Mouse (Mus musculus) heart, postnatal 14 days (tissue): ENCODE results near the gene Orm2. TPM values are rescaled to one million over a fixed set of nuclear protein-coding genes. Genes with fewer than 3 reads are reported as not detected.

ENCODE experiments used
- DNase-seq, 2 experiments: peaks; one replicate each; pipeline ENCODE4 v3.0.0; 2021 to 2022
- intact Hi-C: fragments of 180-260 bp; cut with DNase I; formaldehyde crosslinking; loops from one replicate; pipeline ENCODE4 v1.15.1; 2025
- long read RNA-seq, 2 experiments: library from polyadenylated mRNA; stranded (forward); transcript quantifications; one replicate each; pipeline ENCODE4 v2.0.0; 2021
- total RNA-seq, 2 experiments: library from RNA; stranded (reverse); gene quantifications; 2 replicates each; pipeline ENCODE4 v1.2.3; 2021

The Orm2 gene
- total RNA-seq, result under 1 TPM in 1 of 2 experiments, not detected in 1; 0.29 TPM
- long read RNA-seq, experiment 1, result 0 reads
- long read RNA-seq, experiment 2, partial matches to known transcripts, result 0 of 1 reads
- long read RNA-seq, experiment 2, other reads (novel, unspliced or antisense), result 1 of 1 reads

DNA sequence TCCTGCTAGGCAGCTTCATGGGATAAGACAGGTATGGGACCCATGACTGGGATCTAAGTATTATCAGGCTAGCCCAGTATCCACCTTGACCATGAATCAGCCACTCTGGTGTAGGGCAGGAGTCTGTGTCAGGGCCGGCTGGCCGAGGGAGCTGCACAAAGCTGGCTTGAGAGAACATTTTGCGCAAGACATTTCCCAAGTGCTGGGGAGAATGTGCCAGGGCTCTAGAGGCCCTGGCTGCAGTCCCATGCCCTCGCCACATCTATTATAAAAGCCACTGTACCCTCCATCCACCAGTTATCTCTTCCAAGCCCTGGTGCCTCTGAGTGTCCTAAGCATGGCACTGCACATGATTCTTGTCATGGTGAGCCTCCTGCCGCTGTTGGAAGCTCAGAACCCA, at the start of gene Orm2:
Gene Orm2 (plus strand): TSS at position 300 of the 400 bp plus-strand sequence.
- peak; percentile 53 to 55 for DNase-seq
- intact Hi-C loops, result loop anchor here (10.0 kb wide), 1 partner anchor 133 kb away; the partner anchor contains the start of gene Whrn

DNA sequence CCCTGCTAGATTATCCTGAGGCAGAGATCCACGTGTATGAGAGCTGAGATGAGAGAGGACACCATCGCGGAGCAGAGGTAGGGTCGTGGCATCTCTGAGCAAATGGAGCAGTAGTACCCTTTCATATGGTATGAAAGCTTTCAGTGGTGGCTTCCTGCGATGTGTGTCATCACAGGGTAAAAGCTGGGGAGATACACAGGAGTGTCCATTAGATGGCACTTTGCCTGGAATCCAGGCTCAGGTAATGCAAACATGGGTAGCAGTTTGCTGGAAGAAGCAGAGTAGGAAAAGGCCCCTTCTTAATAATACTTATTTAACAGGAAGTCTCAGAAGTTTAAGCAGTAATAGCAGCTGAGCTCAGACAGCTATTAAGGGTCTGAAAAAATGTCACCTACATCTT, 48.2 kb upstream of the Orm2 start:
- DNase-seq, result no peak
- intact Hi-C loops, result no loop called here

DNA sequence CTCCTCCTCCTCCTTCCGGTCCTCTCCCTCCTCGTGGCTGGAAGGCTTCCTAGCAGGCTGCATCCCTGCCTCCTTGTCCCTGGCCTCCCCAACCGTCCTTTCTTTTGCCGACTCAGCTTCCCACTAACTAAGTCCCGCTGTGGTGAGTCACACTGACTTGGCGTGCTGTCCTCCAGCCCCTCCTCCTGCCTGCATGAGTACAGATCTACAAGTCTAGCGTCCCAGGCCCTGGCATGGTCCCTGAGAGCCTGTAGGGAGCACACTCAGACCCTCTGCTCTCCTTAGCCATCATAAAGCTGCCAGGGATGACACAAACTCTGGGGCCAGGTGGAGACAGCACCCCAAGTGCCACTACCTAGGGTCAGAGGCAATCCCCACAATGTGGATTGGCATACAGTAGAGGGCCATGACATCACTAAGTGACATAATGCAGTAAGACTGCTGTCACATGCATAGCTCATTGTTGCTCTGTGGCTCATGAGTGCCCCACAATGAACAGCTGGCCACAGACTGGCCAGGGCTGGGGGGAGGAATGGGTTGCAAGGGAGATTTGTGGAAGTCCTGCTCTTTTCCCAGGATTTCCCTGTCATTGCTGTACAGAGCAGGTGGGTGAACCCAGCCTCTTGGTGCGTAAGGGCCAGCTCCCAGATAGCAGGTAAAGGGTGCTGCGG, 46.0 kb upstream of the Orm2 start:
- peak; percentile 50 to 61 for DNase-seq
- intact Hi-C loops, result no loop called here

DNA sequence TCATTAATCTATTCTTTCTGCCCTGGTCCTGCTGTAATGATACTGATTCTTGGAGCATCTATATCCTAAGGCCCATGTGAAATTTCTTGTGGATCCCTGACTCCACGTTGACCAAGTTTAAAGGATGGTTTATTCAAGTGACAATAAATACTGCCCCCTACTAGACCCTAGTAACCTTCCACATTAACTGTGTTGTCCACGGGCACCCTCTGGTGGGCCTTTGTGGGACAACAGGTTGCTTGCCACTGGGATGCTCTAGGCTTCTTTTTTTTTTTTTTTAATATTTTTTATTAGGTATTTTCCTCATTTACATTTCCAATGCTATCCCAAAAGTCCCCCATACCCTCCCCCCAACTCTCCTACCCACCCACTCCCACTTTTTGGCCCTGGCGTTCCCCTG, 42.7 kb upstream of the Orm2 start:
- intact Hi-C loops, result loop anchor here (1.0 to 2.0 kb wide), 3 partner anchors 105 to 160 kb away; partner anchors contain the start of gene Col27a1

DNA sequence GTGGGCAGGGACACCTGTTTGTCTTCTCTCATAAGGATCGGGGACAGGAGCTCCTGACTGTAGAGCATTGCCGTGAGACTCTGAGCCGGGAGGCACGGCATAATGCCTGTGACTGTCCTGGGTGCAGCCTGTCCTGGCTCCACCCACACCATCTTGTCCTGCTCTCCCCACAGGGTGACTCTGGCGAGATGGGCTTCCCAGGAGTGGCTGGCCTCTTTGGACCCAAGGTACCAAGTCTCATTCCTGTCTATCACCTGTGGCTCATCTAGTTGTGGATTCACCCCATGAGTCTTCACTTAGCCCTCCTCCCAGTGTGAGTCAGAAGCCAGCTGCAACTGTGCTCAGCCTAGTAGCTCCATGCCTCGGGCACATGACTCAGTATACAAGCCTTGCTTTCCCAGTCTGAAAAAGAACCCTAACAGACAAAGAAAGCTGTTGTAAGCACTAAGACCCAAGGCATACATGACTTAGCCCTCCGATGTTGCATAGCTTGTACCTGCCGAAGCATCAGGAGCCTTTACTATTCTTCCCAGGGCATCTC, 38.9 kb upstream of the Orm2 start:
- intact Hi-C loops, result no loop called here
- DNase-seq, result no peak

More for the DNA sequence above, 42.7 kb upstream of the Orm2 start:
- peak; percentile 74 to 87 for DNase-seq

DNA sequence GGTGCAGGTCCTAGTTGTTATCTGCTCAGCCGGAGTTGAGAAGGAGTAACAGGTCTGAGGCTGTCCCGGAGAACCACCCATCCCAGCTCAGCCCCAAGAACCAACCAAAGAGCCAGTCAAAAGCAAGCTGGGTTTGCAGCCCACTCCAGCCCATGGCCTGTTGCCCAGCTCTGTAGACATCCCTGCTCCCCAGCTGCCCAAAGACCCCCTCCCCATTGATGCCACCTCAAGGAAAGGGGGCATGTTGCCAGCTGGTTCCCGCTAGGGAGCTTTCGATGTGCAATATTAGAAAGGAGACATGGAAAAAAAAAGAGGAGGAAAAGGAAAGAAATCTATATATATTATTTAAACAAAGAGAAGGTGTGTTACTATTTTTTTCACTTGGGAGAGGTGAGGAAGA, 28.8 kb upstream of the Orm2 start:
- no peak for DNase-seq
- intact Hi-C loops, result loop anchor here (5.0 kb wide), 1 partner anchor 511 kb away; no protein-coding TSS in a partner anchor

DNA sequence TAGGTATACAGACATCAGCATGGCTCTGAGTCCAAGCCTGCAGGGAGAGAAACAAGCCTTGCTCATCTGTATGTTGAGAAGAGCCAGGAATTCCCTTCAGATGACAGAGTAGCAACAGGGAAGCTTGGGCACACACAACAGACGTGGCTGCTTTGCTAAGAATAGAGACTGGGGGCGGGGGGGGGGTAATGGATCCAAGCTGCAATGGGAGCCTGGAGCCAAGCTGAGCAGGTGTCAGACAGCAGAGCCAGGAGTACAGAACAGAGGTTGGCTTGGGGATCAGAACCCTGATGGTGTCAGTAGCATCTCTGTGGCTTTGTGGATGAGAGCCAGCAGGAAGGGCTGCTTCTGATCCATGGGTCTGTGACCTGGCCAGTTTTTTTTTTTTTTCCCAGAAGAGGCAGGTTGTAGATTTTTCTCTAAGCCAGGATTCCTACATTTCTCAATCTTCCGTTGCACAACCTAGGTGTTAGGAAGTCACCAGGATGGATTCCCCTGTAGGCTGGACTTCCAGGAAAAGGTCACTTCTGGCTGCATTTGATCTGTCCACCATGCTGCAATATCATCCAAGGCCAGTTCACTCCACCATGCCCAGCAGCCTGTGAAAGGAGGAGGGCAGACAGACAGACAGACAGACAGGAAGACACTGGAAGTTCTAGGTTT, 23.7 kb upstream of the Orm2 start:
- no peak for DNase-seq

DNA sequence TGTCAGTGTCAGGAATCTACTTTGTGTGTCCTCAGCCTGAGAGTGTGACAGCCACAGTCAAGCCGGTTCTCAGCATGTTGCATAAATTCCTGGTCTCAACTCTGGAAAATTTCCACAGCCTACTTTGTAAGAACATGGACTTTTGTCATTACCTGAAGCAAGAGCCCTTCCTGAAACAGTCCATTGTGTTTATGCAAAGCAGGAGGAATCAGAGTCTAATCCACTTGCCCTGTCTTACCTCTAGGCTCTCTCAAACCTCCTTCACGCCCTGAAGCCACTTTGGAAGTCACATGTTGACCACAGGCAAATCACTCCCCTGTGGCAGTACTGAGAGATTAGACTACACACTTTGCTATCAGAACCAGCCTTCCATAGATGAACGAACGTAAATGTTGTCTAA, 19.8 kb upstream of the Orm2 start:
- no peak for DNase-seq

More for the DNA sequence above, 23.7 kb upstream of the Orm2 start:
- intact Hi-C loops, result no loop called here

DNA sequence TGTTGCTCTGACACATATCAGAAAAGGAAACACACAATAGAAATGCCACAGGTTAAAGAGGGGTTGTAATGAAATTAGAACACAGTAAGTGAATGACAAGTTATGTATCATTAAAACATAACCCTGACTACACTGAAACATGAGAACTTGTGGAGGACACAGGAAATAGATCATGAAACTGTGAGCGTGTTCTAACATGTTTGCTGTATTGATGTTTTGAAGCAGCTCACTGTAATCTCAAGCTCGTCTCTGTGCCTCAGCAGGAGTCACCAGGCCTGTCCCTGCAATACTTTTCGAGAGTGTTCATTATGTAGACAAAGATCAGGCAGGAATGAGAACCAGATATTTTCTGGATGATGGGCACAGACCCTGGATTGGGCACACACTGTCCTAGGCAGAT, 18.6 kb upstream of the Orm2 start:
- DNase-seq, result no peak
- intact Hi-C loops, result no loop called here

More for the DNA sequence above, 19.8 kb upstream of the Orm2 start:
- intact Hi-C loops, result no loop called here

DNA sequence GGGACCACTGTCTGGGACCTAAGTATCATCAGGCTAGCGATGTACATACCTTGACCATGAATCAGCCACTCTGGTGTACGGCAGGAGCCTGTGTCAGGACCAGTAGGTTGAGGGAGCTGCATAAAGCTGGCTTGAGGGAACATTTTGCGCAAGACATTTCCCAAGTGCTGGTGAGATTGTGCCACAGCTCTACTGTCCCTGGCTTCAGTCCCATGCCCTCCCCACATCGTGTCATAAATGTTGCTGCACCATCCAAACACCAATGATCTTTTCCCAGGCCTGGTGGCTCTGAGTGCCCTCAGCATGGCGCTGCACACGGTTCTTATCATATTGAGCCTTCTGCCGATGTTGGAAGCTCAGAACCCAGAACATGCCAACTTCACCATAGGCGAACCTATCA, 18.0 kb upstream of the Orm2 start, which contains the start of gene Orm1:
Gene Orm1 (plus strand): TSS at position 266 of the 400 bp plus-strand sequence.
- intact Hi-C loops, result no loop called here
- no peak for DNase-seq

DNA sequence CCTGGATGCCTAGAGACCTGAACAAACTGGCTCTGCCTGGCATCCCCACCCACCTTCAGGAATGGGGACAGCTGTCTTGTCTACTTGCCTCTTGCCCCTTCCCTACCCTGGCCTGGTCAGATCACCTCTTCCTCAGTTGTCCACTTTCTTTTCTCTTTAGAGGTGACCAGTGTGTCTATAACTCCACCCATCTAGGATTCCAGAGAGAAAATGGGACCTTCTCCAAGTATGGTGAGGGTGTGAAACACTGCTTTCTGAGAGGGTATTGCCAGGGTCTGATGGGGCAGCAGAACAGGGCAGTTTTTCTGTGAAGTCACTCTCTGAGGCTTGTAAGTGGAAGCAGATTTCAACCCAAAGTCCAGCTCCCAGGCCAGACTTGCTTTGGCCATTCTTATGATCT, 17.0 kb upstream of the Orm2 start:
- intact Hi-C loops, result no loop called here
- DNase-seq, result no peak

DNA sequence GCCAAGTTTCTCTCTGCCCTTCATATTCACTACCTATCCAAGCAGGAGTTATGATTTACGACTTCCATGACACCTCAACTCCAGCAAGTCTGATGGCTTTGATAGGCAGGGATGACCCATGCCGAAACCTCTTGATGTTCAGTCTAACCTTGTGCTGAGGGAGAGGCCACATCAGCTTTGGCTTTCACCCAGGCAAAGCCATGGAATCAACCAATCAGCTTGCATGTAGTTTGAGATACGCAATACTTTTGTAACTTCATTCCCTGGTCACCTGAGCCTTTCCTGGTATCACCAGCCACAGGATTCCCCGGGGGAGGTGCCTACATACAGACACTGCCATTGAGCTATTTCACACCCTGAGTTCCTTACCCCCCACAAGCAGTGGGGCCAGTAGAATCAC, 15.6 kb upstream of the Orm2 start:
- intact Hi-C loops, result no loop called here
- DNase-seq, result no peak

DNA sequence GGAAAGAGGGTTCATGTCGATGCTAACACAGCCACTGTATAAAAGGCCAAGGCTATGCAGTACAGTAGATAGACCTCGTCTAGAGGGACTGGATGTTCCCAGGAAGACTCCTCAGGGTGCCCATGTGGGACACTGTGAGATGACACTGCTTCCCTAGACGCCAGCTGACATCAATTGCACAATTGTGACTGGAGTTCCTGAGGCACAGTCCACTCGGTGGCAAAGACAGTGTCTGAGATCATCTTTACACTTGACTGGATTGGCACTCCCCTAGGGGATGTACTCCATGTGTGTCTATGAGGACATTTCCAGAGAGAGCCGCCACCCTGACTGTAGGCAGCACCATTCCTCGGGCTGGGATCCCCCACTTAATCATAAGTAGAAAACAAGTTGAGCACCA, 13.7 kb upstream of the Orm2 start:
- intact Hi-C loops, result no loop called here
- no peak for DNase-seq

DNA sequence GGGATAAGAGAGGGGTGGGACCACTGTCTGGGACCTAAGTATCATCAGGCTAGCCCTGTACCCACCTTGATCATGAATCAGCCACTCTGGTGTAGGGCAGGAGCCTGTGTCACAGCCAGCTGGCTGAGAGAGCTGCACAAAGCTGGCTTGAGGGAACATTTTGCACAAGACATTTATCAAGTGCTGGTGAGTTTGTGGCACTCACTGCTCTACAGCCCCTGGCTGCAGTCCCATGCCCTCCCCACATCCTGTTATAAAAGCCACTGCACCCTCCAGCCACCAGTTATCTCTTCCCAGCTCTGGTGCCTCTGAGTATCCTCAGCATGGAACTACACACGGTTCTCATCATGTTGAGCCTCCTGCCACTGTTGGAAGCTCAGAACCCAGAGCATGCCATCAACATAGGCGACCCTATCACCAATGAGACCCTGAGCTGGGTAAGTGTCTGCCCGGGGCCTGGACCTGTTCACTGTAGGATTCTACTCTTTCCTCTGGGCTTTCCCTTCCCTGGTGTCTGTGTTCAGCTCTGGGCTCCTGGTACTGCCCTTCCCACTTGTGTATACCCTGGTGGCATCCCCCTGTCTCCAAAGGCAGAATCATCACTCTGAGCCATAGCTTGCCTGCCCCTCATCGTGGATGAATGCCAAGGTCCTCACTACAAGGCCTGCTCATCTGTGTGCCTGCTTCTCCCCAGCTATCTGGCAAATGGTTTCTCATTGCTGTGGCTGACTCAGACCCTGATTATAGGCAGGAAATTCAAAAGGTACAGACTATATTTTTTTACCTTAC, 6.2 kb upstream of the Orm2 start, which contains the start of gene Orm3:
Gene Orm3 (plus strand): TSS at position 286 of the 789 bp plus-strand sequence.
- intact Hi-C loops, result no loop called here
- peak; percentile 56 to 57 for DNase-seq

DNA sequence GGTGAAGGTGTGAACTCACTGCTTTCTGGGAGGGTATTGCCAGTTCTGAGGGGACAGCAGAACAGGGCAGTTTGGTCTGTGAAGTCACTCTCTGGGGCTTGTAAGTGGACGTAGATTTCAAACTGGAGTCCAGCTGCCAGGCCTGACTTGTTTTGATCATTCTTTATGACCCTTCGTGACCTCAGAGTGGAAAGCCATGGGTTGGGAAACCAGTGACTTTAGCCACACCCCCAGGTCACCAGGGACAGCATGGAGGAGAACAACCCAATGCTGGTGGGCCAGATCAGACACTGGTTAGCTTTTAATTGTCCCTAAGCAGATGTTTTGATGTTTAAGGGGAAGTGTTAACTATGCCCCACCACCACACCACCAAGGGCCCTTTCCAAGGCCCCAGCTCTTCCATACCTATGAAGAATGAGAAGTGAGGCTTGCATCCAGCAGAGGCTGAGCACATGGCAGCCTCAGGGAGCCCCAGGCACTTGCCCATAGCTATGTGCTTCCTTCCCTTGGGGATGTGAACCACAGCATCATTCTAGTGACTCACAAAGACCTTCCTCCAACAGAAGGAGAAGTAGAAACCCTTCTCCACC, 5.2 kb upstream of the Orm2 start:
- no peak for DNase-seq

DNA sequence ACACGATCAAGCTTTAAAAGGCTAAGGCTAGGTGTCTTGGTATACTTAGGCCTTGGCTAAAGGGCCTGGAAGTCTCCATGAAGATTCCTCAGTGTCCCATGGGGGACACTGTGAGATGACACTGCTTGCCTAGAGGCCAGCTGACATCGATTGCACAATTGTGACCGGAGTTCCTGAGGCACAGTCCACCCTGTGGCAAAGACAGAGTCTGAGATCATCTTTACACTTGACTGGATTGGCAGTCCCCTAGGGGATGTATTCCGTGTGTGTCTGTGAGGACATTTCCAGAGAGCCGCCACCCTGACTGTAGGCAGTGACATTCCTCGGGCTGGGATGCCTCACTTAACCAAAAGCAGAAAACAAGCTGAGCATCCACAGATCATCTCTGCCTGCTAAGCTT, 2.4 kb upstream of the Orm2 start:
- no peak for DNase-seq
- intact Hi-C loops, result loop anchor here (10.0 kb wide), 1 partner anchor 135 kb away; the partner anchor contains the start of gene Whrn

More for the DNA sequence above, 5.2 kb upstream of the Orm2 start:
- intact Hi-C loops, result no loop called here

DNA sequence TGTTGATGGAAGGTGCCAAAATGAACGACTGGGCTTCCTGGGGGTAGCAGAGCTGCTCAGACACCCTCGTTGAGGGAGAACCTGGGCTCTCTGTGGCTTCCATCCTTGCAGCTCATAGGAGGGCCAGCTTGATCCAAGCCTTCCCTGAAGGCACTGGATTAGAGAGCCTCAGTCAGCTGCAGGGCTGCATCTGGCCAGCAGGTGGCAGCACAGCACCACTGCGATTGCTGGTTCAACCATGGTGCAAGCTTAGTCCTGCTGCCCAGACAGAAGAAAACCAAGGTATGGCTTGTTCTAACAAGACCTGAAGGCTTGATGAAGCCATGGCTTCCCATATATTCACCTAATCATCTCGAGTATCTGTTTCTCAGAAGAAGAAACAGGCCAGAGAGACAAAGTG, 6.3 kb downstream of the Orm2 start:
- peak; percentile 86 to 95 for DNase-seq
- intact Hi-C loops, result loop anchor here (2.0 to 10.0 kb wide), 2 partner anchors 40 to 126 kb away; partner anchors contain the start of gene Whrn

DNA sequence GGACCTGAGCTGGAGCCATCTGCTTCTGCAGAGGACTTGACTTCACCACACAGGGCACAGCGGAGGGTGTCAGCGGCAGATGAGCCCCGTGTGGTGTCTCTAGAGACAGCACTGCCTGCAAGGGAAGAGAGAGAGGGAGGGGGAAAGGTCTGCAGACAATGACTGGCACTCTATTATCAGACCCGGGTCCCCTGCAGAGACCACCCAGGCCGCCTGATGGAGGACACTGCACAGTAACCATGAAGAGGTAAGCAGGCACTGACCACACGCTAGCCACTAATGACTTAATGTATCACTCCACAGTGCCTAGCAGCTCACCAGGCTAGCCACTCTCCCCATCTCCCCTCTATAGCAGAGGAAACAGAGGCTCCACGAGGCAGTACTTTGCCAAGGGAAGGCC, 8.6 kb downstream of the Orm2 start:
- DNase-seq, result no peak
- intact Hi-C loops, result loop anchor here (2.0 kb wide), 1 partner anchor 578 kb away; no protein-coding TSS in a partner anchor

DNA sequence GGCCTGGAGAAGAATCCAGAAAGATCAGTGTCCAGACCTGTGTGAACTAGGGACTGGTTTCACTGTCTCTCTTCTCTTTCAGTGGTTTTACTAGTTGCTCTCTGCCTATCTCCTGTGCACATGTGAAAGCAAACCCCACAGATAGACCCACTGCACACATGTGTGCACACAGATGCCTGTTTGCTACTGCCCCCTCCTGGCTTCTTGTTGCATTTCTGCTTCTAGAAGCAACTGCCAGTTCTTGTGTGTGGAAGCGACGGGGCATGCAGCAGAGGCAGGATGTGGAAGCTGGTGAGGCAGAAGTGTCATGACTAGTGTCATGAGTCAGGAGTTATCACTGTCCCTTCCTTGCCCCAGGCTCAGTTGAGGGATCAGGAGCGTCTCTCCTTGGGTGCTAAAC, 9.6 kb downstream of the Orm2 start:
- intact Hi-C loops, result loop anchor here (2.0 kb wide), 1 partner anchor 577 kb away; no protein-coding TSS in a partner anchor
- DNase-seq, result peak in 1 of 2 experiments; percentile 46

DNA sequence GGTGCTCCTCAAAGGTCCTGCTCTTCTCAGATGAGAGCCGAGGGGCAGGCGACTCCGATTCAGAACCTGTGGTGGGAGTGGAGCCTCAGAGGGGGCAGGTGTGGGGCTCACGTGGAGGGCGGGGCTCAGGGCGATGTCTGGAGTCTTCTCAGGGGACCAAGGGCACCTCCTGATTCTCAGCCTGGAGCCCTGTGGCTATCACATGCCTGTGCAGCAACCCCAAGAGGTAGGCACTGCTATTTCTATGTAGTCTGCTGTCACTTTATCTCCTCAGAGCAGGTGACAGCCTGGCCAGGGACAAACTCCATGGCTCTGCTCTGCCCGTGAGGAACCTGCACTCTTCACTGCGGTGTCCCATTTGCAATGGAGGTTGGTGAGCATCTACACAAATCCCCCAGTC, 11.2 kb downstream of the Orm2 start:
- intact Hi-C loops, result no loop called here
- no peak for DNase-seq
